Mouse (Mus musculus): ENCODE measurements around the gene Mrps18c. TPM values are rescaled to one million over a fixed set of nuclear protein-coding genes. Genes with fewer than 3 reads are reported as not detected.

The Mrps18c gene
- polyA plus RNA-seq (2011; ENCODE audit: insufficient read depth, insufficient read length, low replicate concordance, missing spikeins), result 101 and 128 TPM in 2 replicates

- Histone ChIP-seq H3K4me1 (ENCODE audit: control insufficient read depth, insufficient read depth, low read length) (no peaks in the 10 kb centered on the region), H3K4me3 (replicated peaks; ENCODE audit: control insufficient read depth, low read depth, low read length) (peak within 1 kb of the TSS; percentile 92), H3K27ac (ENCODE audit: control insufficient read depth, insufficient read depth, low read depth, low read length, poor library complexity) (peak within 1 kb of the TSS; percentile 54)
- TF ChIP-seq CTCF (IDR thresholded peaks at IDR 0.05; ENCODE audit: control insufficient read depth, insufficient read depth, low read length), result no peak
- TF ChIP-seq POLR2A (IDR thresholded peaks at IDR 0.05; ENCODE audit: borderline replicate concordance, control insufficient read depth, low read depth, low read length), result peak; percentile 36
- whole genome bisulfite sequencing, result under 1% methylated on average over 63 of the region's 67 CpGs
Observed at GRCm38 (mm10) chr5:100798165-100798860, at the start of gene Mrps18c, which contains the start of gene Helq. Gene Mrps18c, plus strand, starts transcription at chr5:100798627. Gene Helq, minus strand, starts transcription at chr5:100798598.

GRCm38 (mm10) chr5:100750617-100751255, 47.7 kb upstream of the Mrps18c start:
- TF ChIP-seq POLR2A (IDR thresholded peaks at IDR 0.05; ENCODE audit: borderline replicate concordance, control insufficient read depth, low read depth, low read length) (no peak), CTCF (IDR thresholded peaks at IDR 0.05; ENCODE audit: control insufficient read depth, insufficient read depth, low read length) (no peak)
- H3K27ac ChIP-seq (ENCODE audit: control insufficient read depth, insufficient read depth, low read depth, low read length, poor library complexity), result peak overlapping the region; percentile 34
- no peak overlapping the region for H3K4me3 ChIP-seq (replicated peaks; ENCODE audit: control insufficient read depth, low read depth, low read length)
- 12% methylated on average over 10 of the region's 10 CpGs for WGBS
- peaks cover 2% of the 10 kb centered on the region; the same call in 1 of the 2 replicates for H3K4me1 ChIP-seq (ENCODE audit: control insufficient read depth, insufficient read depth, low read length)

- peak overlapping the region; percentile 20; the same call in 1 of the 2 replicates for H3K27ac ChIP-seq (ENCODE audit: control insufficient read depth, insufficient read depth, low read depth, low read length, poor library complexity)
- H3K4me3 ChIP-seq (replicated peaks; ENCODE audit: control insufficient read depth, low read depth, low read length), result no peak overlapping the region
- TF ChIP-seq POLR2A (IDR thresholded peaks at IDR 0.05; ENCODE audit: borderline replicate concordance, control insufficient read depth, low read depth, low read length) (no peak), CTCF (IDR thresholded peaks at IDR 0.05; ENCODE audit: control insufficient read depth, insufficient read depth, low read length) (no peak)
- peaks cover 2% of the 10 kb centered on the region; the same call in 1 of the 2 replicates for H3K4me1 ChIP-seq (ENCODE audit: control insufficient read depth, insufficient read depth, low read length)
- WGBS, result 54% methylated on average over 4 of the region's 4 CpGs
Observed at GRCm38 (mm10) chr5:100751655-100752054, 46.8 kb upstream of the Mrps18c start.

- TF ChIP-seq POLR2A (IDR thresholded peaks at IDR 0.05; ENCODE audit: borderline replicate concordance, control insufficient read depth, low read depth, low read length) (no peak), CTCF (IDR thresholded peaks at IDR 0.05; ENCODE audit: control insufficient read depth, insufficient read depth, low read length) (no peak)
- Histone ChIP-seq H3K4me1 (ENCODE audit: control insufficient read depth, insufficient read depth, low read length) (peaks cover 2% of the 10 kb centered on the region; the same call in 1 of the 2 replicates), H3K27ac (ENCODE audit: control insufficient read depth, insufficient read depth, low read depth, low read length, poor library complexity) (no peak overlapping the region), H3K4me3 (replicated peaks; ENCODE audit: control insufficient read depth, low read depth, low read length) (no peak overlapping the region)
- 37% methylated on average over 7 of the region's 7 CpGs for WGBS
Observed at GRCm38 (mm10) chr5:100753407-100753806, 45.0 kb upstream of the Mrps18c start.

GRCm38 (mm10) chr5:100758121-100758520, 40.3 kb upstream of the Mrps18c start:
- H3K4me3 ChIP-seq (replicated peaks; ENCODE audit: control insufficient read depth, low read depth, low read length), result no peak overlapping the region
- H3K4me1 ChIP-seq (ENCODE audit: control insufficient read depth, insufficient read depth, low read length), result no peaks in the 10 kb centered on the region
- no peak overlapping the region for H3K27ac ChIP-seq (ENCODE audit: control insufficient read depth, insufficient read depth, low read depth, low read length, poor library complexity)
- no peak for TF ChIP-seq POLR2A (IDR thresholded peaks at IDR 0.05; ENCODE audit: borderline replicate concordance, control insufficient read depth, low read depth, low read length)
- no peak for TF ChIP-seq CTCF (IDR thresholded peaks at IDR 0.05; ENCODE audit: control insufficient read depth, insufficient read depth, low read length)
- WGBS, result 87% methylated on average over 5 of the region's 5 CpGs

- Histone ChIP-seq H3K27ac (ENCODE audit: control insufficient read depth, insufficient read depth, low read depth, low read length, poor library complexity) (no peak overlapping the region), H3K4me1 (ENCODE audit: control insufficient read depth, insufficient read depth, low read length) (no peaks in the 10 kb centered on the region), H3K4me3 (replicated peaks; ENCODE audit: control insufficient read depth, low read depth, low read length) (no peak overlapping the region)
- 91% methylated on average over 10 of the region's 10 CpGs for WGBS
- no peak for TF ChIP-seq POLR2A (IDR thresholded peaks at IDR 0.05; ENCODE audit: borderline replicate concordance, control insufficient read depth, low read depth, low read length)
- TF ChIP-seq CTCF (IDR thresholded peaks at IDR 0.05; ENCODE audit: control insufficient read depth, insufficient read depth, low read length), result no peak
Observed at GRCm38 (mm10) chr5:100760049-100760663, 38.3 kb upstream of the Mrps18c start.

- WGBS, result 88% methylated on average over 7 of the region's 7 CpGs
Observed at GRCm38 (mm10) chr5:100761736-100762135, 36.7 kb upstream of the Mrps18c start.

GRCm38 (mm10) chr5:100766026-100766425, 32.4 kb upstream of the Mrps18c start:
- H3K4me3 ChIP-seq (replicated peaks; ENCODE audit: control insufficient read depth, low read depth, low read length), result no peak overlapping the region
- no peaks in the 10 kb centered on the region for H3K4me1 ChIP-seq (ENCODE audit: control insufficient read depth, insufficient read depth, low read length)
- 93% methylated on average over 7 of the region's 7 CpGs for WGBS
- H3K27ac ChIP-seq (ENCODE audit: control insufficient read depth, insufficient read depth, low read depth, low read length, poor library complexity), result no peak overlapping the region
- no peak for TF ChIP-seq POLR2A (IDR thresholded peaks at IDR 0.05; ENCODE audit: borderline replicate concordance, control insufficient read depth, low read depth, low read length)

More at GRCm38 (mm10) chr5:100761736-100762135, 36.7 kb upstream of the Mrps18c start:
- Histone ChIP-seq H3K4me3 (replicated peaks; ENCODE audit: control insufficient read depth, low read depth, low read length) (no peak overlapping the region), H3K27ac (ENCODE audit: control insufficient read depth, insufficient read depth, low read depth, low read length, poor library complexity) (no peak overlapping the region), H3K4me1 (ENCODE audit: control insufficient read depth, insufficient read depth, low read length) (no peaks in the 10 kb centered on the region)
- TF ChIP-seq CTCF (IDR thresholded peaks at IDR 0.05; ENCODE audit: control insufficient read depth, insufficient read depth, low read length) (no peak), POLR2A (IDR thresholded peaks at IDR 0.05; ENCODE audit: borderline replicate concordance, control insufficient read depth, low read depth, low read length) (no peak)
